Mouse (Mus musculus) left cerebral cortex, adult 9 months (tissue): ENCODE data around the gene Lce6a.

Source experiments
- DNase-seq, 2 experiments: peaks; one replicate each; pipeline ENCODE4 v3.0.0; 2022; ENCODE audit warnings: low spot score in 2 of 2

Gene Lce6a

DNA sequence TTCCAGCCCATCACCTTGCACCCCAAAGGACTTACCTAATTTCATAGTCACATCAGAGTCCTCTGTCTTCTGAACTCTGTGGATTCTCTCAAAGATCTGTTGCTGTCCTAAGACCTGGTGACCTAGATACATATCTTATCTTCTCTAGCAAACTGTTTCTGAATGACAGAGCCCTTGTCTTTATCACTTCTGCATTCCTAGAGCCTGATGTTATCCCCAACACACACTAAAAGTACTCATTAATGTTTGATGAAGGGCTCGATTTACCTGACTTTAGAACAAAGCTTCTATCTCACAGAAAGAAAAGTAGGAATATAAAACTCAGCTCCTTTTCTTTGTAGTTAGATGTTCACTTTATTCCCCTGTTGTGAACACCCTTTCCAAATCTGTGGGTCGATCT, at the start of gene Lce6a:
Gene Lce6a, minus strand, starts transcription at position 101 of the 400 bp plus-strand sequence.
- DNase-seq: no peak

DNA sequence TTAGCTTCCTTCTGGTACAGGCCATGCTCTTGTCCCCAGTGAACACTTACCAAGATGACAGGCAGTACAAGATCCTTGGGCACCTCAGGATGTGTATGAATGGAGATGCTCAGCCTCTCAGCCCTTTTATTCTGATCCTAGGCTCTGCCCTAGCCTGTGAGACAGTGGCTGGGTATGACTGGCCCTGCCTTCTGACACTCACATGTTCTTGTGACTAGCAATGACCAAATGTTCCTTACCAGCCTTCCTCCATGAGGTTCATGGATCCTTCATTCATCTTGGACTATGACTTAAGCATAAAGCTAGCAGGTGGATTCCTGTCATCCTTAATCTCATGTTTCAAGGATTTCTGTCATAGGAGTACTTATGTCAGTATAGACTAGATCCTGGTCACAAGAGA, 48.8 kb upstream of the Lce6a start, which contains the start of gene Lce1a2:
Gene Lce1a2, minus strand, starts transcription at position 101 of the 400 bp plus-strand sequence.
- no peak for DNase-seq

DNA sequence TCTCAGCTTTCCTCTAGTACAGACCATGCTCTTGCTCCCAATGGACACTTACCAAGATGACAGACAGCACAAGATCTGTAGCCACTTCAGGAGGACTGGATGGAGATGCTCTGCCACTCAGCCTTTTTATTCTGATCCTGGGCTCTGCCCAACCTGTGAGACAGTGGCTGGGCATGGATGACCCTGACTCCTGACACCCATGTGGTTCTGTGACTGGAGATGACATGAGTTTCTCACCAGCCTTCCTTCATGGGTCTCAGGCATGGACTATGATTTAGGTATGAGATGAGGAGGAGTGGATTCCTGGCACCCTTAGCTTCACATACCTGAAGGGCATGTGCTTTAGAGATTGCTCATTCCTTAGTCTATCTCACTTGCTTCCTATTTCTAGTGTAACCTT, 35.4 kb upstream of the Lce6a start, which contains the start of gene Lce1b:
Gene Lce1b, minus strand, starts transcription at position 101 of the 400 bp plus-strand sequence.
- no peak for DNase-seq

DNA sequence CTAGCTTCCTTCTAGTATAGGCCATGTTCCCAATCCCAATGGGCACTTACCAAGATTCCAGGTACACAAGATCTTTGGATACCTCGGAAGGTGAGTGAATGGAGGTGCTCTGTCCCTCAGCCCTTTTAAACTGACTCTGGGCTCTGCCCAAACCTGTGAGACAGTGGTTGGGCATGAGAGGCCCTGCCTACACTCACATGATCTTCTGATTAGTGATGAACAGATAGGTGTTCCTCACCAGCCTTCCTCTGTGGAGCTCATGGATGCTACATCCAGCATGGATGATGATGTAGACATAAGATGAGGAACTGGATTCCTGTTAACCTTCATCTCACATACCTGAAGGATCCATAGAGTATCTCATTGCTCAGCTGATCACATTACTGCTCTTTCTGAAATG, 26.7 kb upstream of the Lce6a start, which contains the start of gene Lce1a1:
Gene Lce1a1, minus strand, starts transcription at position 101 of the 400 bp plus-strand sequence.
- DNase-seq: no peak

DNA sequence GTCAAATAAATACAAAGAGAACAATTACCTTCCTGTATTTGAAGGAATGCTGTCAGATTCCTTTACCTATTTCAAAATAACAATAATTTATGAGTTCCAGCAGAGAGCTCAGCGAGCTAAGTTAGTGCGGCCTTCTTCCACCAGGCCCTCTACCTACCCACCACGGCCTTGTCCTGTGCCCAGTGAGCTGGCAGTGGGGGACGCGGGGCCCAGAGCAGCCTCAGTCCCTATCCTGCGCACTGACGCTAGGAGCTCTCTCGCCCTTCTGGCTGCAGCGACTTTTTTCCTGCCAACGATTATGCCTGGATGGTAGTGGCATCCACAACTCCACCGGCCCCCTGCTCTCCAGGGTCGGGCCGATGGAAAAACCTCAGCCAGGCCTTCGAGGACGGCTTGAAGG, 18.4 kb upstream of the Lce6a start:
- DNase-seq: no peak

DNA sequence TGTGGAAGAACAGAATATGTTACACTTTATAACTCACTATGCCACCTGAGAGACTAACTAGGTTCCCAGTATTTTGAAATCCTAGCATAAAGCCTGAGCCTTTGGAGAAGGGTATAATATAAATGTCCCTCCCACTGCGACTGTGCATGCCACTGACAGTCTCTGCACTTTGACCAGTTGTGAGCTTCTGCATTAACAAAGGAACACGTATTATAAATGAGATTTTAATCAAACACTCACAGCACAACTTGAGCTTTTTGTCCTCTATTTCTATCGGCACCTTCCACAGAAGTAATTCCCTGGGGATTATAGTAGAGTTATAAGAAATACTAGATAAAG, 17.2 kb upstream of the Lce6a start:
- no peak for DNase-seq

DNA sequence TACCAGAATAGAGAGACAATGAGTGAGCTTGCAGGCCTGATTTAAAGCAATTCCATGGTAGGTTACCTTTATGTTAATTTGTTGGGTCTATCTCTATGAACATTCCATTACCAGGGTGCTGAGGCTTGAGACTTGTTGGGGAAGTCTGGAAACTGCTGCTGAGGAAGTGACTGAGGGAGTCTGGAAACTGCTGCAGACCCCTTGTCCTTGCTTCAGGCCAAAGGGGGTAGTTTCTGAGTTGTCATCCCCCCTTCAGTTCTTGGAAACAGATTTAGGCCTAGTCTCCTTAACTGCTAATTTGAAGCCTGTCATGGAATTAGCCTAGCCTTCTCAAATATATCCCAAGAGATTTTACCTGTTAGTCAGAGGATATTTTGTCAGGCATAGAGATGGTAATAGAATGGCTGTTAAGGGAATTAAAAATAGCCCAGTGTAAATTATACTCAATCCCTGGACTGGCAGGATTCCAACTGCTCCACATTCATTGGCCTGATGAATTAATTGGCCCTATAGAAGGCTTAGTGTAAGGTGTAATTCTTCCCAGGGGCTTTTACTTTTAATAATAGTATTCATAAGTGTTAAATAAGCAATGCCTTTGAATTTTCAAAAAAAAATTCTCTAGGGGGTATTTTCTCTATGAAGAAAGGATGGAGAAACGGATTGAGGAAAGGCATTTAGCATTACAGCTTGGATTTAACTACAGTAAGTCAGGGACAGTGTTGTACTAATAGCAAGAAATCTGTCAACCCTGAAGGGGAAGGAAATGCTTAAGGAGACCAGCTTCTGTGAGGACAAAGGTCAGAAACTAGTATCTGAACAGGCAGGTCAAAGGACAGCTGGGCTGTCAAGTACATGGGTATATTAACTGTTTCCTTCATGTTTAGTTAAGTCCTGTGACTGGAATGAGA, 16.5 kb upstream of the Lce6a start:
- no peak for DNase-seq

DNA sequence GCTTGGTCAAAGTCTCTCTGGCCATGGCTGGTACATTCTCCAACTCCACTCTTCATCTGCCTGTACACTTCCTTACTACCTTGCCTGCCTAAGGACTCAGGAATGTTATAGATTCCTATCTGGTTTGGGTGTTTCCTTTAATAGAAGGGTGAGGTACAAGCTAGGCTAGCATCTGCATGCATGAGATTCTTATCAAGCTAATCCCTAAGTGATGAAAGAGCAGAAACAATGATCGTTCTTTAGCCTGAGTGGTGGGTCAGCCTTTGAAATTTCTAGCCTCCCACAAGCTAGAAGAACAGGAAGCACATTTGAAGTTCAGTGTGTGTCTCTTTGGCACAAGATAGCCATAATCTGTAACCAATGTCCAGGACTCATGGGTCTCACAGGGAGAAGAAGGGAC, 11.7 kb downstream of the Lce6a start:
- DNase-seq: no peak

DNA sequence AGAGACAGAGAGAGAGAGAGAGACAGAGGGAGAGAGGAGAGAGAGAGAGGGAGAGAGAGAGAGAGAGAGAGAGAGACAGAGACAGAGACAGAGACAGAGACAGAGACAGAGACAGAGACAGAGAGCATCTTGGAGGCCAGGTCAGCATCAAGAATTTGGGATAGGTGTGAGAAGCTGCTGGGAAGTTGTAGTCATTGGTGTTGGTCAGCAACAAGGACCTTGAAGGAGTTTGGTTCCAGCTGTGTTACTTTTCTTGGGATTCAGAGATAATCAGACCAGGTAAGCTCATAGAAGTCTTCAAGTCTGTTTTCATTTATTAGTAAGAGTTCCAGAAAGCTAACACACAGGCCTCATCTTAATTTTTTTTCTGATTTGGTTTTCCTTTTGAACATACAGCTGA, 14.1 kb downstream of the Lce6a start, which contains the start of gene 2210017I01Rik:
Gene 2210017I01Rik, minus strand, starts transcription at position 101 of the 400 bp plus-strand sequence.
- DNase-seq: no peak

DNA sequence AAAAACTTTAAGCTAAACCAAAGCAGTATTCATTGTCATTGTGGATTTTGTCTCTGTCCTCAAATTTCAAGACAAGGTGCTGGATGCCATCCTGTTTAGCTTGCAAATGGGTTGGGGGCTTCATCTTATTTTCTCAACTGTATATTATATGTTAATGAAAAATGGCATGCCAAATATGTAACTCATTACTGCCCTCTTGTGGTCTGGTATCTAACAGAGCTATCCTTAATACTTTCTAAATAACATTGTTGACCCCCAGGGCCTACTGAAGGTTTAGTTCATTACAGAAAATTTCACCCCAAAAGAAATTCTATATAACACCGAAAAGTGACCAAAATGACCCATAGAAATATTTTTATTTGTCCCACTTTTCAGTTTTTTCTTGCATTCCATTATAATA, 19.3 kb downstream of the Lce6a start:
- DNase-seq: no peak

DNA sequence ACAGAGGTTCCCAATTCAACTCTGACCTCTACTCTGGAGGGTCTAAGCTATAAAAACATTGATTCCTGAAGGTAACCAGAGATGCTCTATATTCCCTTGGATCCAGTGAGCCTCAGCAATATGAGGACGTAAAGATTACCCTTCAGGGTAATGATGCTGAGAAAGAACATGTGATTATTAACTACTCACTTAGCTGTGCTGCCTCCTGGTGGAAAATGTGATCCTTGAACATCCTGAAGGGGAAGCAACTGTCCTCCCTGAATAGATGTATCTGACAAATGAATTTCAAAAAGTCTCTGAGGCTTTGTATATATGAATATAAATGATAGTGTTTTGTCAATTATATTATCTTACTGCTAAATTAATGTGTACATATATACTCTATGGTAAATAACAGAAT, 21.0 kb downstream of the Lce6a start:
- no peak for DNase-seq

DNA sequence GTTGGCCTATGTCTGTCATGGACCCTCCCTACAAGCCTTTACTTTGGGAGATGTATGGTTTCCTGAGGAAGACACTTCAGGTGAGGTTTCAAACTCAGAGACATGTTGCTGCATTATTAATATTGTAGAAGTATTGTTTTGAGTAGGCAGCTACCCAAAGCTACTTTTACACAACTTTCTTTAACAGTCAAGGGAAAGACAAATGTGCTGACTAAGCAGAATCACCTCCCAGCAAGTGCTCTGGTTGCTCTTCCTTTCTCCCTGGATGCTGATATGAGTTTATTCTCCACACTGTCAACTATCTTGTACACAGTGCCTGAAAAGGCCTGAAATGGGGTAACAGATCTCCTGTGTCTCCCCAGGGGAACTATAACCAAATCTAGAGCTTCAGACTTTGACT, 21.5 kb downstream of the Lce6a start:
- DNase-seq: no peak

DNA sequence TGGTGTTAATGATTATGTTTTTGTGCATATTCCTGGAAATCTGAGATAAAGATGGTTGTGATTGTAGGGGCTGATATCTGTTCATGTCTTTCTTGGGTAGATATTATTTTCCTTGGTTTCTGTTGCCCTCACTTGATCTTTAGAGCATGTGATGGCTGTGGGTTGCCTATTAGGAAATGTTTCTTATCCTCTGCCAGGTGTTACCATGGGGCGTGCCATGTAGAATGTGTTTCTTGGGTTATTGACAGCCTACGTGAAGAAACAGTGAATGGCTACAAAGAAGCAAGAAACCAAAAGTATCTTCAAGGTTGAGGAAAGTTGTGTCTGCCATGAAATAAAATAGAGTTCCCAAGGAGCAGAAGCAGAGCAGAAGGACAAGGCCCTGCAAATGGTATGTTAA, 23.0 kb downstream of the Lce6a start:
- DNase-seq: no peak

DNA sequence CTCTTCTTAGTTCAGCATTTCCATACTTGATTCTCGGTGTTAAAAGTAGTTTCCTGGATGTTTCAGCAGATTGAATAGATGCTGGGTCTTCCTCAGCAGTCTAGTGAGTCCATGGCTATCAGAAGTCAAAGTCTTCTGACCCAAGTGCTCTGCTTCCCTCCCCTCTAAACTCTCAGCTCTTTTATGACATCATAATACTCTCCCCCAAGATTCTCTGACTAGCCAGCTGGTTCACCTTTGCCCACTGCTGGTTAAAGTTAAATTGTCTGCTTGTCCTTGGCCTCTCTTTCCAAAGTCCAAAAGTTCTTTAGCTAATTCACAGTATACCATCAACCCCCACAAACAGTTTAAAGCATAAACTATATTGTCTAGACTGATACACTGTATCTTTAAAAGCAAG, 32.6 kb downstream of the Lce6a start, which contains the start of gene Smcp:
Gene Smcp, minus strand, starts transcription at position 140 of the 400 bp plus-strand sequence.
- no peak for DNase-seq

DNA sequence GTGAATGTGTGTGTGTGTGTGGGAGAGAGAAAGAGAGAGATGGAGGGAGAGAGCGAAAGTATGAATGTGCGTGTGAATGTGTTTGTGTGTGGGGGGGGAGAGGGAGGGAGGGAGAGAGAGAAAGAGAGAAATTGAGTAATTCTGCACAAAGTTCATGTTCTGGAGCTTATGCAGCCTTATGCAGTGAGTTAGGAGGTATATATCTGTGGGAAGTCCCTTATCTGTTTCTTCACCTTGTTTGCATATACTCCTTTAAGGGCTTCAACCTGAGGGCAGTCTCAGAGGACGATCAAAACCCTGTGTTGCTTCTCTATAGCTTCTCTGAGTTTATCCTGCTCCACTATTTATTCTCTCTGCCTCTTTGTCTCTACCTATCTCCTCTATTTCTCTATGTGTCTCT, 34.3 kb downstream of the Lce6a start:
- DNase-seq: no peak

DNA sequence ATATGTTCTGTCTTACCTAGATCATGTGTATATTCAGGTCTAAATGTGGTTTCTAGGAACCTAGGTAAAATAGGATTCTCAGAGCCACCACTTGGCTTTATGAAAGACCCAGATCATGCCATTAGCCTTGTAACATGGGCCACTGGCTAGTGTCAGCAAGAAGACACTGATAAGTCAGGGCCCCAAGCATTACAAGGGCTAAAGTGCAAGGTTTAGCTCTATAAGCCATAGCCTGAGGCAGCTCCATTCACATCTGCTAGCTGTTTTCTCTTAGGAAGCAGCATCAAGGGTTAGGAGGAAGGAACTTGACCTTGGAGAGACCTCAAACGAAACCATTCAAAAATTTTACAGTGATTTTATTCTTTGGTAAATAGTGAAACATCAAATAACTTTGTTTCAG, 36.4 kb downstream of the Lce6a start:
- DNase-seq: no peak

DNA sequence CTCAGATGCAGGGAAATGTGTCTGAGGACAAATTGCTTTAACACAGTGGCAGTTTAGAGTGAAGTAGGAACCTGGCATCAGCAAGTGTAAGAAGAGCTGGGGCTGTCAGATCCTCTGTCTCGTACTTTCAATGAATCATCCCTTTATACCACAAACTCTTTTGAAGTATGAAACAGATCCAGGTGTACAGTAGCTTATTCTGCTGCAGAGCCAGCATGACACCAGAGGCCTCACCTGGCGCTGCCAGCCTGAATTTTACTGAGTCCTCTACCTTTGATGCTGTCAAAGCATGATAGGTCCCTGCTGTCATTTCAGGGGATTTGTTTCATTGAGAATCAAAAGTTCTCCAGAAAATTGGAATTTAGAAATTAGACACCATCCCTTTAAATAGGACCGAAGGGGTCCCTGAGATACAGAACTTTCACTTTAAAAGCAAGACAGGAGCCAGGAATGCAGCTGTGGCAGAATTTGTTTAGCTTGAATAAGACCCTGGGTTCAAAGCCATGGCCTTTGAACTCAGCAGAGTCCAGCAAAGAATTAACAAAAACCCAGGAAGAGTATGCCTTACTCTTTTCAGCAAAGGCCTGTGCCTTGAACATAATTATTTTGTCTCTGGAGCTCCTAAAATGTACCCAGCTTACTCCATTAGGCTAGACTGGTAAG, 38.2 kb downstream of the Lce6a start:
- DNase-seq: no peak

DNA sequence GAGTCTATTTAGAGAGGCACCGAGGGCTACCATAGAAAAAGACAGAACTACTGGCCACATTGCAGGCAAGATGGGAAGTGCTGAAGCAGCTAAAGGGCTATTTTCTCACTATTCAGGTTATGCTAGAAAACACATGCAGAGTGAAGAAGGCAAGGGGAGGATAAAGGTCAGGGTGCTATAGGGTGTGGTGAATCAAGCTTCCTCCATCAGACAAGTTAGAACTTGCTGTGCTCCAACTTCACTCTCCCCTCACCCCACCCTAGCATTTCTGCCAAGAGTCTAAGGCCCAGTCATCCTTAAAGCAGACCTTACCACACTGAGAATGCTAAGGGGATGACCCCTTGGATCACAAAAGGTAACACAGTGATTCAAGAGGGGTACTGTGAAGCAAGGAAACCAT, 42.0 kb downstream of the Lce6a start:
- no peak for DNase-seq

DNA sequence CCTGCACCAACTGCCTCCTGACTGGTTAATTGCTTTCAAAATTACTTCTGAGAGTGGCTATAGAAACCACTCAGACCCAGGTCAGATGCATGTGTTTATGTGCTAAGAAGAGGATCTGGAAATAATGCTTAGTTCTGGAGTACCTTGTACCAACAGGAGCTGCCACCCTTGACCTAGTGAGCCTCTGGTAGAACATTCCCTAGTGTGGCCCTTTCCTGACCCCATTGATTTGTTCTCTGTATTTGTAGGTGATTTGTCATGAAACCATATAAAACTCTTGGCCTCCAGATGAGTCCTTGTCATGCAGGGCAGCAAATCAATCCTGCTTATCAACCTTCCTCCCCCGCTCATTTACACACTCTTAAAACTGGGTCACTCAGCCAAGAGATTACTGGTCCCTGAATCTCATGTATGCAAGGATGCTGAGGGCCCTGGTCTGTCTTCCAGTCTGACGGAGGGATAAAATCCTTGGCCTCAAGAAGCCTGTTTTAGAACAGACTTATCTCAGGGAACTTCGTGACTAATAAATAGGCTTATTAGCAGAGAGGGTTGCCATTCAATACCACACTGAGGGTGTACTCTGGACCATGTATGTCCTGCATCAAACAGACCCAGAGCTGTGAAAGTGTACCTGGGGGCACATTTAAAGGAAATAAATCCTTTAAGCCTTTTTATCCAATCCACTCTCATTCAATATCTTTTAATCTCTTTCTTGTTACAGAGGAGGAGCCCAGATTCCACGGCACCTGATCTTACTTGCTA, 42.6 kb downstream of the Lce6a start:
- no peak for DNase-seq

DNA sequence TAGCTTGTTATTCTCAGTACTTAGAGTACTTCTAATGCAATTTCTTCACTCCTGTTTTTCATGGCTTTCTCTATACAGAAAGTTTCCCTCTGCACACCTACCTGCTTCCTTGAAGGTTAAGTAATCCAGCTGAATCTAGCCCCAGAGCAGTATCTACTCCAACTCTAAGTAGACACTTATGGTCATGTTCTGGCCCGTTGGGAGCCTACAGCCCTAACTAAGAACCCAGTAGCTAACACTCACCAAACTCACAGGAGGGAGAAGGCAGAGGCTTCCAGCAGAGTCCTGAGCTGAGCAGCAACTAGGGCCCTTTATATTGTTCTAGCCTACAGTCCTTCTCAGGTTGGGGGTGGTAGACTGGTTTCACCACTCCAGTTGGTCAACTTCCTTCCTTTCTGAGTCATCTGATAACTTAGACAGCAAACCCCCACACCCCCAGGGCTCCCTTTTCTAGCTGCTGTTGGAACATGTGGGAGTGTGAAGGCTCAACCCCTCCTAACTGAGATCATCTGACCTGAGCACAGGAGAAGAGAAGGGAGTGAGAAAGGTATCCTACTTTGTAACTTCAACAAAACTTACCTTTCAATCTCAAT, 47.9 kb downstream of the Lce6a start, which contains the start of gene Ivl:
Gene Ivl, minus strand, starts transcription at position 287 of the 593 bp plus-strand sequence.
- DNase-seq: no peak

DNA sequence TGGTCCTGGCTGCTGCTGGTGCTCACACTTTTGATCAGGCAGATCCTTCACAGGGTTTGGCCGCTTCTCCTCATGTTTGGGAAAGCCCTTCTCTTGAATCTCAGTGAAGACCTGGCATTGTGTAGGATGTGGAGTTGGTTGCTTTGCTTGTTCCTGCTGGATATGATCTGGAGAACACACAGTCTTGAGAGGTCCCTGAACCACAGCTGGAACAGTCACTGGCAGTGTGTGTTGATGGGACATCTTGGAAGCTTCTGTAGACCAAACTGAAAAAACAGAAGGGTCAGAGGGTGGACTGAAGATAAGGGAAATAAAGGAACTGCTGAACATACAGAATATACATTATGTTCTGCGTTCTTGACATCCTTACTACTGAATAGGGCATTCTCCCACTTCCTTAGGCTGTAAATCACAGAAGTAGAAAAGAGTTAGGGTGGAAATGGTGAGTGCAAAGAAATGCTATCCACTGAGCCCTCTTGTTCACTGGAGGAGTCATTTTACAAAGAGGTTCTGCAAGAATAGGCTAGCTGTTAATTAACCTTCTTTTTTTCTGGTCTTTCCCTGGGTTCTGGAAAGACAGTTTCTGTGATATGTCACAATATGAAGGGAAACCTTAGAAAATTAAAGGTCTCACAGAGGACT, 48.8 kb downstream of the Lce6a start:
- no peak for DNase-seq
